Mouse (Mus musculus): ENCODE results near the gene Crocc2.

Crocc2 gene

GRCm38 (mm10) chr1:93270516-93271240, 102.2 kb downstream of the Crocc2 start:
- DNase-seq (ENCODE audit: low spot score in 2 of 2): no peak

GRCm38 (mm10) chr1:93271751-93272150, 103.2 kb downstream of the Crocc2 start:
- DNase-seq (ENCODE audit: low spot score in 2 of 2): no peak

GRCm38 (mm10) chr1:93272409-93272821, 103.9 kb downstream of the Crocc2 start:
- no peak for DNase-seq (ENCODE audit: low spot score in 2 of 2)

- no peak for DNase-seq (ENCODE audit: low spot score in 2 of 2)
Measured at GRCm38 (mm10) chr1:93275561-93275960, 107.0 kb downstream of the Crocc2 start.

GRCm38 (mm10) chr1:93277041-93277440, 108.5 kb downstream of the Crocc2 start:
- no peak for DNase-seq (ENCODE audit: low spot score in 2 of 2)

All from left cerebral cortex, adult 9 months (tissue).